Mouse (Mus musculus): Measurements from ENCODE around the gene Cdc20b. TPM values are rescaled to one million over a fixed set of nuclear protein-coding genes. Genes with fewer than 3 reads are reported as not detected.

The Cdc20b gene
- polyA plus RNA-seq, 2 experiments: not detected

DNA sequence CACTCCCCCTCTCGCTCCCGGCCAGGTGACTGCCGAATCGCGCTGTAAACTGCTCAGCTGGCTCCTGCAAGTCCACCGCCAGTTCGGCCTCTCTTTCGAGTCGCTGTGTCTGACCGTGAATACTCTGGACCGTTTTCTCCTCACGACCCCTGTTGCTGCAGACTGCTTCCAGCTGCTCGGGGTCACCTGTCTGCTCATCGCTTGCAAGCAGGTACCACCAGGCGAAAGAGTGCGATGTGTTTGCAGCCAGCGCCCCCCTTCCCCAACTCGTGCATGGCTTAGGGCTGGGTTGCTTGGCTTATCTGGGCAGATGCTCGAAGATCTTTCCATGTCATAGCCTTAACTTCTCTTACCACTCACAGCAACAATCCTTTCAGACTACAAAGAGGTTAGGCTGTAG is 46.0 kb upstream of the Cdc20b start:
- no peaks in the 10 kb centered on the region for H3K36me3 ChIP-seq (ENCODE audit: control insufficient read depth, insufficient read depth, low read length)
- 1% methylated on average over 19 of the region's 19 CpGs for WGBS
- H3K27ac ChIP-seq (replicated peaks; ENCODE audit: low read depth, low read length): no peak overlapping the region
- no peak overlapping the region for H3K9ac ChIP-seq (ENCODE audit: low read depth, low read length, severe bottlenecking)
- ATAC-seq (ENCODE audit: low FRiP score, low read depth) (no peak), DNase-seq (ENCODE audit: low spot score) (no peak)
- no peak for TF ChIP-seq POLR2A (IDR thresholded peaks at IDR 0.05; ENCODE audit: borderline replicate concordance, extremely low read depth, insufficient read depth, insufficient read length)
- H3K4me2 ChIP-seq (replicated peaks; ENCODE audit: low read depth, low read length, severe bottlenecking): peak overlapping the region; percentile 99
- no peaks in the 10 kb centered on the region for H3K9me3 ChIP-seq (ENCODE audit: control insufficient read depth, low read length)
- H3K4me1 ChIP-seq (ENCODE audit: control insufficient read depth, insufficient read depth, low read length): peaks cover 29% of the 10 kb centered on the region
- peak overlapping the region; percentile 54 for H3K4me3 ChIP-seq (replicated peaks; ENCODE audit: low read length)
- H3K27me3 ChIP-seq (ENCODE audit: control insufficient read depth, insufficient read depth, low read length): peaks cover 77% of the 10 kb centered on the region

GRCm38 (mm10) chr13:112989541-112989940 is 45.4 kb upstream of the Cdc20b start:
- no peak overlapping the region for H3K27ac ChIP-seq (replicated peaks; ENCODE audit: low read depth, low read length)
- H3K4me2 ChIP-seq (replicated peaks; ENCODE audit: low read depth, low read length, severe bottlenecking): peak overlapping the region; percentile 25; the same call in 1 of the 2 replicates
- DNase-seq (ENCODE audit: low spot score) (no peak), ATAC-seq (ENCODE audit: low FRiP score, low read depth) (no peak)
- H3K27me3 ChIP-seq (ENCODE audit: control insufficient read depth, insufficient read depth, low read length): peaks cover 84% of the 10 kb centered on the region
- H3K36me3 ChIP-seq (ENCODE audit: control insufficient read depth, insufficient read depth, low read length): no peaks in the 10 kb centered on the region
- H3K9ac ChIP-seq (ENCODE audit: low read depth, low read length, severe bottlenecking): no peak overlapping the region
- no peaks in the 10 kb centered on the region for H3K9me3 ChIP-seq (ENCODE audit: control insufficient read depth, low read length)
- 2% methylated on average over 22 of the region's 23 CpGs for WGBS
- H3K4me3 ChIP-seq (replicated peaks; ENCODE audit: low read length): peak overlapping the region; percentile 16
- peaks cover 33% of the 10 kb centered on the region for H3K4me1 ChIP-seq (ENCODE audit: control insufficient read depth, insufficient read depth, low read length)
- TF ChIP-seq POLR2A (IDR thresholded peaks at IDR 0.05; ENCODE audit: borderline replicate concordance, extremely low read depth, insufficient read depth, insufficient read length): no peak

- peaks cover 33% of the 10 kb centered on the region for H3K4me1 ChIP-seq (ENCODE audit: control insufficient read depth, insufficient read depth, low read length)
- H3K4me3 ChIP-seq (replicated peaks; ENCODE audit: low read length): no peak overlapping the region
- ATAC-seq (ENCODE audit: low FRiP score, low read depth): no peak
- WGBS: 3% methylated on average over 4 of the region's 4 CpGs
- peaks cover 91% of the 10 kb centered on the region for H3K27me3 ChIP-seq (ENCODE audit: control insufficient read depth, insufficient read depth, low read length)
- no peak overlapping the region for H3K4me2 ChIP-seq (replicated peaks; ENCODE audit: low read depth, low read length, severe bottlenecking)
- no peaks in the 10 kb centered on the region for H3K36me3 ChIP-seq (ENCODE audit: control insufficient read depth, insufficient read depth, low read length)
- H3K9me3 ChIP-seq (ENCODE audit: control insufficient read depth, low read length): no peaks in the 10 kb centered on the region
- no peak overlapping the region for H3K27ac ChIP-seq (replicated peaks; ENCODE audit: low read depth, low read length)
- no peak overlapping the region for H3K9ac ChIP-seq (ENCODE audit: low read depth, low read length, severe bottlenecking)
- no peak for DNase-seq (ENCODE audit: low spot score)
- TF ChIP-seq POLR2A (IDR thresholded peaks at IDR 0.05; ENCODE audit: borderline replicate concordance, extremely low read depth, insufficient read depth, insufficient read length): no peak
Measured at GRCm38 (mm10) chr13:112990346-112990745, 44.6 kb upstream of the Cdc20b start.

DNA sequence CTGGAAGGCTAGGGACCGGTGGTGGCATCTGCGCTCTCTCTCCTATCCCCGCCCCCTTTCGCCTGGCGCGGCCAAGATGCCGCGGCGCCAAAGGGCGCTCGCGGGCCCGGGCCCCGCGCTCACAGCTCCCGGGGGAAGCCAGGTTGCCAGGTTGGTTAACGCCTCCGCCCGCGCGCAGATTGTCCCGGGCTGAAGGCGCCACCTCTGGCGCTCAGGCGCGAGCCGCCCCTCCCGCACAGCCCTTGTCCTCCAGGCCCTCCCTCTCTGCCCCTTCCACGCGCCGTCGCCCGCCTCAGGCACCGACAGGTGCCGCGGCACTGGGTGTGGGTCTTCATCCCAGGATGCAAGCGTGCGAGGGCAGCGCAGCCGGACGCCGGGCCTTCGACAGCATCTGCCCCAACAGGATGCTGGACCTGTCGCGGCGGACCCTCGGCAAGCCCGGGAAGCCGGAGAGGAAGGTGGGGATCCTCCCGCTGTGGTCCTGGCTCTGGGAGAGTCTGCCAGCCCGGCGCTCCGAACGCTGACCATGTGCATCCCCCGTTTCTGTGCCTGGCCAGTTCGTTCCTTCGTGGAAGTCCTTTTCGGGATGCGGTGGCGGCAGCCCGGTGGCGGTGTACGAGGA is 41.3 kb upstream of the Cdc20b start, which contains the start of gene Mcidas:
TSS of gene Mcidas (plus strand) at position 315 of the 622 bp plus-strand sequence.
- peaks cover 25% of the 10 kb centered on the region for H3K4me1 ChIP-seq (ENCODE audit: control insufficient read depth, insufficient read depth, low read length)
- peaks cover 94% of the 10 kb centered on the region for H3K27me3 ChIP-seq (ENCODE audit: control insufficient read depth, insufficient read depth, low read length)
- H3K4me3 ChIP-seq (replicated peaks; ENCODE audit: low read length): peak within 1 kb of the TSS; percentile 37
- TF ChIP-seq POLR2A (IDR thresholded peaks at IDR 0.05; ENCODE audit: borderline replicate concordance, extremely low read depth, insufficient read depth, insufficient read length): no peak
- ATAC-seq (ENCODE audit: low FRiP score, low read depth) (no peak), DNase-seq (ENCODE audit: low spot score) (no peak)
- no peak within 1 kb of the TSS for H3K27ac ChIP-seq (replicated peaks; ENCODE audit: low read depth, low read length)
- H3K9me3 ChIP-seq (ENCODE audit: control insufficient read depth, low read length): no peaks in the 10 kb centered on the region
- WGBS: under 1% methylated on average over 51 of the region's 63 CpGs
- H3K36me3 ChIP-seq (ENCODE audit: control insufficient read depth, insufficient read depth, low read length): no peaks in the 10 kb centered on the region
- peak within 1 kb of the TSS; percentile 62 for H3K4me2 ChIP-seq (replicated peaks; ENCODE audit: low read depth, low read length, severe bottlenecking)
- H3K9ac ChIP-seq (ENCODE audit: low read depth, low read length, severe bottlenecking): 0 out of 2 replicates have a peak within 1 kb of the TSS, but pooled peaks have one; percentile 7

DNA sequence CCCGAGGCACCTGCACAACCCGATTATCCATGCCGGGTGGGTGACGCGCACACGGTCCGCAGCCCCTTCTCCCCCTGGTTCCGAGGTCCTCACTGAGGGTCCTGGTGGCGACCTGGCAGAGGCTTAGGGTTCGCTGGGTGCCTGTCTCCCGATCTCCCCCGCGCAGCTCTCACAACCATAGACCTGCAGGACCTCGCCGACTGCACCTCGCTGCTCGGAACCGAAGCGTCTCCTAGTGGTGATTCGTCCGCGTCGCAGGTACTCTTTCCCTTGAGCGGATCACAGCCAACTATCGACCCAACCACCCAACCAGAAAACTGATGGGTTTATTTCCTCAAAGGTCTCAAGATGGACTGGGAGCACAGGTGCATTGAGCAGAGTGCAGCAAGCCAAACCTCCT is 40.7 kb upstream of the Cdc20b start:
- Histone ChIP-seq H3K36me3 (ENCODE audit: control insufficient read depth, insufficient read depth, low read length) (no peaks in the 10 kb centered on the region), H3K9ac (ENCODE audit: low read depth, low read length, severe bottlenecking) (0 out of 2 replicates have a peak overlapping the region, but pooled peaks have one; percentile 7), H3K4me3 (replicated peaks; ENCODE audit: low read length) (peak overlapping the region; percentile 37), H3K27me3 (ENCODE audit: control insufficient read depth, insufficient read depth, low read length) (peaks cover 94% of the 10 kb centered on the region), H3K9me3 (ENCODE audit: control insufficient read depth, low read length) (no peaks in the 10 kb centered on the region), H3K4me2 (replicated peaks; ENCODE audit: low read depth, low read length, severe bottlenecking) (peak overlapping the region; percentile 62), H3K27ac (replicated peaks; ENCODE audit: low read depth, low read length) (no peak overlapping the region), H3K4me1 (ENCODE audit: control insufficient read depth, insufficient read depth, low read length) (peaks cover 23% of the 10 kb centered on the region)
- WGBS: under 1% methylated on average over 25 of the region's 25 CpGs
- TF ChIP-seq POLR2A (IDR thresholded peaks at IDR 0.05; ENCODE audit: borderline replicate concordance, extremely low read depth, insufficient read depth, insufficient read length): no peak
- ATAC-seq (ENCODE audit: low FRiP score, low read depth): no peak
- no peak for DNase-seq (ENCODE audit: low spot score)

Measured in limb, embryonic 14.5 days (tissue).